Mouse (Mus musculus) WW6 (cell line): ENCODE measurements at regions not wholly inside any gene's neighbourhood (a gene's known extent, or its start where the extent isn't known, plus 50 kb on each side); places are given as distances from the start of the nearest gene placed in this dataset.
"Not testable (repeated sequence)": the region's sequence is repeated elsewhere in the genome, so short reads cannot be mapped to it uniquely, and the experiment has no call there.

Source experiments
- DNase-seq: peaks from one replicate; pipeline ENCODE4 v3.0.0-alpha.2; 2013; ENCODE audit warnings: low read depth, low spot score

DNA sequence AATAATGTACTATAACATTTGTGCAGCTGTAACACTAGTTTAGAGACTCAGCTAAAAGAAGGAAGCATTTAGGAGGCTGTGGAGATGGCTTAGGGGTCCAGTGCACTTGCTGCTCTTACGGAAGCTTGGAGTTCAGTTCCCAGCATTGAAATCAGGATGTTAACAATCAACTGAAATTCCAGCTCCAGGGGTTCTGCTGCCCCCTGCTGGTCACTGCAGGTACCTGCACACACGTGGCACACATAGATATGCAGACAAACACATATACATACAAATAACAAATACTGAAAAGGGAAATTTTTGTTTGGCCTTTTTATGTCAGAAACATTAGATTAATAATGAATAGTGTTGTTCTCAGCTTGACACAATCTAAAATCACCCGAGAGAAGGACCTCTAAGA, 322.5 kb downstream of the Ajap1 start:
- no peak for DNase-seq

DNA sequence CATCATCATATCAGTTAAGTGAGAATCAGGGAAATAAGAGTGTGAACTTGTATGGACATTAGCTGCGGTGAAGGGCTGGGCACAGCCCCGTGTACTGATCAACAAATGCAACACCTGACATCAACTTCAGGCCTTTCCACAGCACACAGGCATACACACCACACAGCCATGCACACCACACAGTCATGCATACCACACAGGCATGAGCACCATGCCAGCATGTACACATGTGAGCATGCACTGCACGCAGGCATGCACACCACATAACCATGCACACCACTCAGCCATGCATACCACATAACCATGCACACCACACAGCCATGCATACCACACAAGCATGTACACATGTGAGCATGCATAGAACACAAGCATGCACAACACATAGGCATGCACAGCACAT, 325.0 kb downstream of the Ajap1 start:
- DNase-seq = no peak

GRCm38 (mm10) chr4:153152923-153153322, 329.7 kb downstream of the Ajap1 start:
- DNase-seq = not testable (repeated sequence)

- DNase-seq = no peak
Observed at GRCm38 (mm10) chr4:153133147-153133546, 349.5 kb downstream of the Ajap1 start.

- DNase-seq = no peak
Observed at GRCm38 (mm10) chr4:153129345-153129744, 353.3 kb downstream of the Ajap1 start.

DNA sequence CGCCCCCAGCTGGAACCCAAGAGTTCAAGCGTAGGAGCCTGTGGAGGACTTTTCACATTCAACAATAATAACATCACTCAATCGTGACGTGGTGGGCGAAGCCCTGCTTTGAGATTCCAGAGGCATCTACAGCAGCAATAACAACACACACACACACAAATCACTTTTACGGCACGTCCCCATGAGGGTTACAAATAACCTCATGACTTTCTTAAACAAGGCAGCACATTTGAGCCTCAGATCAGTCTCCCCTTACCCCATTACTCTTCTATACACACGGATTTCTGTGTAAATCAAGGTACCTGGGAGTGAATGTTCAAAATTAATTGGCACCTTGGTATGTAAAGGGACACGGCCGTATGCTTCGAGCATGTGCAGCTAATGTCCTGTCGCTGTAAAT, 354.4 kb downstream of the Ajap1 start:
- no peak for DNase-seq

GRCm38 (mm10) chr4:153120480-153120879, 362.1 kb downstream of the Ajap1 start:
- DNase-seq = no peak

DNA sequence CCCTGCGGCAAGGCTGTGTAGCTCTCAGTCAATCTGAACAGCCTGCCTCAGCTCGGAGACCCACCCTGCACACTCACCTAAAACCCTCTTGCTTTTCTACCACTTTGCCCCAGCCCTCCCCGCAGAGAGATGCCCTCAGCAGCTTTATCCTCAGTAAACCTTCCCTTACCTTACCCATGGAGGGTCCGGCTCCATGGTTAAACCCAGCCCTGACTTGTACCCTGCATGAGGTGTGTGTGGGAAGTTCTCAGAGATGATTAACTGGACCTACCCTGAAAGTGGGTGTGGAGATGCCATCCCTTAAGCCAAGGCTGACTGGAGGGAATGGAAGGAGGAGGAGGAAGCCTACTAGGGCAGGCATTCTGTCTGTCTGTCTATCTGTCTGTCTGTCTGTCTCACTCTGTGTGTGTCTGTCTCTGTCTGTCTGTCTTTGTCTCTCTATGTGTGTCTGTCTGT, 362.9 kb downstream of the Ajap1 start:
- DNase-seq = no peak

GRCm38 (mm10) chr4:153118824-153119646, 363.6 kb downstream of the Ajap1 start:
- no peak for DNase-seq

DNA sequence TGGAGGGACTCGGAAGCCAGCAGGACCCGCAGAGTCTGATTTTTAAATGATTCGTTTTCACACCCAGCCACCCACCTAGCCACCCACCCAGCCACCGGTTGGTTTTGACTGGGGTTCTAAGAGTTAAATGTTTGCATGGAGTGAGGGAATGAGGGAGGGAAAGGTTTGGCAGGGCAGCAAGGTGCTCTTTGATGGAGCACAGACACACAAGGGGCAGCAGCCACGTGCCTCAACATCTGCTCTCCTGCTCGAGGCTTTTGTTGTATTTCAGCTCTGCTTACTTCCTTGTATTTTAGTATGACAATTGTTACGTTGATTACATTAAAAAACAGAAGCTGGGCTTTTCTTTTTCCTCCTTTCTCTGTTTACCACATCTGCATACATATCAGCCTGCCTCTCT, 367.6 kb downstream of the Ajap1 start:
- DNase-seq = no peak

DNA sequence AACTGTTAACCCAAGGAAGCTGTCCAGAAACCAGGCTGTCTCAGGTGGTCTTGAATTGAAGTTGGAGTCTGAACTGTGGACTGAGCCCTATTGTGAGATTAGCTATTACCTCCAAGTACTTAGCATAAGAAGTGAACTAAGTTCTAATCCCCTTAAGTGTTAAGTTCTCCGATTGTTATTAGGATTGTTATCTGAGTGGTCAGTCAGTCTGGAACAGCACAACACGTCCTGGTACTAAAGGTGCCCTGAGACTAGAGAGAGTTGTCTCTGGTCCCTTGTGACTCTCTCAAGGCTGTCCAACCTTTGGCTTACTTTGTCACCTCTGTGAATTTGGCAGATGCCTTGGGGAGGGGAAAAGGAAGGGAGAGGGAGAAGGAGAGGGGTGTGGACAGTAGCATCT, 369.0 kb downstream of the Ajap1 start:
- no peak for DNase-seq

GRCm38 (mm10) chr4:153110291-153110746, 372.3 kb downstream of the Ajap1 start:
- no peak for DNase-seq

GRCm38 (mm10) chr4:153098591-153098990, 384.0 kb downstream of the Ajap1 start:
- DNase-seq = no peak

DNA sequence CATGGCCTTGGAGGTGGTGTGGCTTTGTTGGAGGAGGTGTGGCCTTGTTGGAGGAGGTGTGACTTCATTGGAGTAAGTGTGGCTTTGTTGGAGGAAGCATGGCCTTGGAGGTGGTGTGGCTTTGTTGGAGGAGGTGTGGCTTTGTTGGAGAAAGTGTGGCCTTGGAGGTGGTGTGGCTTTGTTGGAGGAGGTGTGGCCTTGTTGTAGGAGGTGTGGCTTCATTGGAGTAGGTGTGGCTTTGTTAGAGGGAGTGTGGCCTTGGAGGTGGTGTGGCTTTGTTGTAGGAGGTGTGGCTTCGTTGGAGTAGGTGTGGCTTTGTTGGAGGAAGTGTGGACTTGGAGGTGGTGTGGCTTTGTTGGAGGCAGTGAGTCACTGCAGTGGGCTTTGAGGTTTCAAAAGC, 385.0 kb downstream of the Ajap1 start:
- DNase-seq = no peak

GRCm38 (mm10) chr4:153093129-153093528, 389.5 kb downstream of the Ajap1 start:
- DNase-seq = no peak

- DNase-seq = no peak
Observed at GRCm38 (mm10) chr4:153082166-153082565, 400.4 kb downstream of the Ajap1 start.

DNA sequence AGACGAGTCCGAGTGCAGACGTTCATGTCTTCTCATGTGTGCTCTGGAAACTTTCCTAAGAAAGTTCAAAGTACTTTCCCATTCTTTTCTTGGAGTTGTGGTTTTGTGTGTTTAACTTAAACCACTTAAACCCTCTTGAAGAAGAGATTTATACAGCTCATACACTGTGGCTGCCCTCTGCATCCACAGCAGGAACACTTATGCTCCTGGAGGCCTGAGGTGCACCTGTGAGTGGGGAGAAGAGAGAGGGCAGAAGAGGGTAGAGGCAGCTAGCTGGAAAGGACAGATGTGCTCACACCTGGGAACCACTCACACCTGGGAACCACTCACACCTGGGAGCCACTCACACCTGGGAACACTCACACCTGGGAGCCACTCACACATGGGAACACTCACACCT, 408.0 kb downstream of the Ajap1 start:
- no peak for DNase-seq

DNA sequence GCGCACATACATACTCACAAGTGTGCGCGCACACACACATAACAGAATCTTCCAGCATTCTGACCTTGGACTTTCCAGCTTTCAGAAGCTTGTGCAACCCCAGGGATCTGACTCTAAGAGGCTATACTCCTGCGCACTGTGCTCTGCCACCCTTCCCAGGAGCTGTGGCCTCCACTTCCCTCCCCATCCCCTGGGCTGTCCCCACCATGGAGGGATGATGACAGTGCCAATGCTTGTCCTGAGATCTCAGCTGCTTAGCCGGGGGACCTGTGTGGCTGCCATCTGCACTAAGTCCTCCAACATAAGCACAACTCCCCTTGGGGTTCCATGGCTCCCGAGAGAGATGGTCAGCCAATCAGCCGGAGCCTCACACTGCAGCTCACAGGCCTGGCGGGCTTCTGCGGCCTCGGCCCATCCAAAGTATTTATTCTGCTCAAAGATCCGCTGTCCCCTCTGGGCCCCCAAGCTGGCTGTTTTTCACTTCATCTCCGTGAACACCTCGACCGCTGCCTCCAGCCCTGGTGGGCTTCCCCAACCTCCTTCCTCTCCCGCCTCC, 412.3 kb downstream of the Ajap1 start:
- no peak for DNase-seq

- DNase-seq = no peak
Observed at GRCm38 (mm10) chr4:153068484-153069033, 414.1 kb downstream of the Ajap1 start.

GRCm38 (mm10) chr4:153064021-153064605, 418.5 kb downstream of the Ajap1 start:
- no peak for DNase-seq

DNA sequence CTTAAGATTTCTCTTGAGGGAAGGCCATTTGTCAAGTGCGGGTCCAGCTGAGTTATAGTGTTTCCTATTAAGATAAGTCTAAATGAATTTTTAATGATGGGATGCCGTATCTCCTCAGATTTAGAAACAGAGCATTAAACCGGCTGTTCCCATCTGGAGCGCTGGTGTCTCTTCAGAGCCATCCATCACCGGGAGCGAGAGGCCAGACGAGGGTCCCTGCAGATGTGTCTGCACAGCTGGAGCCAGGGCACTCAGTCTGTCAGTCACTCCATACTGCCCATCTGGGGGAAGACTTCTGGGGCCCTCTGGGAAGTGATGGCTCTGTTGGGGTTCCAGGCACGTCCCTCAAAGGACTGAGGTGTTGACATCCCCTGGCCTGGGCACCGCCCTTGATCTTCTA, 419.2 kb downstream of the Ajap1 start:
- no peak for DNase-seq

DNA sequence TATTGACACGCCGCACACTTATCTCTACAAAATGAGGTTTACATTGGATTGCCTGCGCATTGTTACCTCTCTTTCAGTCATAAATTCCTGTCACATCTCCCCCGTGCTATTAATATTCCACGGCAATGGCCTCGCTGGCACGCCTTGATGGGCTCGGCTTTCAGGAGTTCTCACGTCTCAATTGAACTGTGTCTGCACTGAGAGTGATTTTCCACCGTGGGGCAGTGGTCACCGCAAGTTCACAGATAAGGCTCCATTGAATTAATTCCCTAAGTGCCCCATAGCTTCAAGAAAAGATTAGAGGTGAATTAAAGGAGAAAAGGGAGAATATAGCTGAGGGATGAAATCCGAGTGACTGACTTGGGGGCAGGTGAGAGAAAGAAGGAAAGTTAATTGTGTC, 424.5 kb downstream of the Ajap1 start:
- DNase-seq = no peak

- DNase-seq = no peak
Observed at GRCm38 (mm10) chr4:153023711-153024110, 458.9 kb downstream of the Ajap1 start.
